Mouse (Mus musculus) hindlimb bud, embryonic 11.5 days (tissue): Measurements from ENCODE around the gene Tesk2.
"Not testable (repeated sequence)": the region's sequence is repeated elsewhere in the genome, so short reads cannot be mapped to it uniquely, and the experiment has no call there.

ENCODE experiments used
- DNase-seq: peaks from one replicate; pipeline ENCODE4 v3.0.0-alpha.2; 2012; ENCODE audit warnings: low read depth, low spot score; ENCODE audit errors: extremely low spot score

The Tesk2 gene

DNA sequence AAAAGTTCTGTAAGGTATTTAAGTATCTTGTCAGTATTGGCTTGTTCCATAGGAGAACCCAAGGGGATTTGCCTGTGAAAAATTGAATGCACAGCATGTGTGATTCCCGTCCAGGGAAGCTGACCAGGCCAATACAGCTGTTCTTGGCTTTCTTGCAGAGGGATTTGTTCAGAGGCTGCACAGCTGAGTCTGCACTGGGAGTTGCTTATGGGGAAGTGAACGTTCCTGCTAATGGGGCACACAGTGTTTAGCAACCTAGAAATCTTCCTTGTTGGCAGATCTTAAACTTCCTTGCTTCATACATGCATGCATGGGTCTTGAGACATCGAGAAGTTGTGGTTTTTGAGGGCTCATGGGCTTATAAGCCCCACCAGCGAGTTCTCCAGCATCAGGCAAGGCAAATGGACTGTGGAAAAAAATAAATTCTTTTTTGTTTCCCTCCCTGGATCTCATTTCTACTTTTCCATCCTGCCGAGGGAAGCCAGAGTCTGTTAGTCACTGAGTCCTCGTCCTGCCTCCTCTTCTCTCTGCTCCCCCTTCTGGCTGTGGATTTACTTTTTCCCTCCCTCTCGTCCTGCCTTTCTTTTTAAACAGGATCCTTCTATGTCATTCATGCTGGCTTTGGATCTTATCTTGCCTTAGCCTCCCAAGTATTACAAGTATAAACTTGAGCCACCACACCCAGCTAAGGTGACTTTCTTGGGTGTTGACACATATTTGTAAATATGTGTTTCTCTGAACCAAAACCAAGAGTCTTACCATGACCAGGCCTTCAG lies 67.4 kb downstream of the Tesk2 start:
- no peak for DNase-seq

DNA sequence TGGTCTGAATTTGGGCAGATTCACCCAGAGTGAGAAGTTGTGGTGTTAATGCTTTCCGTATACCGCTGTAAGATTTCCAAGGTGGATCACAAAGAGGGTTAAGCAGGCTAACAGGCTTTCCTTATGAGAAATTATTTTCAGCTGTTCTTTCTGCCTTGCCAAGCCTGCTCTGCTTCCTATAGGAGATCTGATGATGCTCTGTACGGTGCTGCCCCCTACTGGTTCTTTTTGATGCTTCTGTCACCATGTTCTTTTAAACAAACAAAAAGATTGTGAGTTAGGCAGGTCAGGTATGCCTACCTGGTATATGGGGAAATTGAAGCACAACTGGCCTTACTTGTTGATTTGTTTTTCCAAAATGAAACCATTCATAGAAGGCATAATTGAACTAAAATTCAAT lies 68.2 kb downstream of the Tesk2 start:
- DNase-seq = peak; percentile 75

DNA sequence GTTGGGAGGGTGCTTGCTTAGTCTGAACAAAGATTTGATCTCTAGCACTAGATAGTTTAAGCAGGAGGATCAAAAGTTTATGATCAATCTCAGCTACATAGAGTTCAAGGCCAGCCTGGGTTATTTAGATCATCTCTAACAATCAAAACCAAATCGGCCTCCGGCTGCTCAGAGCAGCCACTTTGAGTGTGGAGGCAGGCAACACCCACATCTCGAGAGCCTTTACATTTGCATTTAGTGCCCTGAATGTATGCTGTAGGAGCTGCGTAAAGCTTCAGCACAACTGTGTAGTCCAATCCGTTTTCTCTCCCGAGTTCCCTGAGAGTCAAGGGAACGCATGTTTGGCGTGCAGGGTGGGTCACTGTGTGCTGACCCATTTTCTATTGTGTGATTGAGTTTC lies 71.7 kb downstream of the Tesk2 start:
- no peak for DNase-seq

DNA sequence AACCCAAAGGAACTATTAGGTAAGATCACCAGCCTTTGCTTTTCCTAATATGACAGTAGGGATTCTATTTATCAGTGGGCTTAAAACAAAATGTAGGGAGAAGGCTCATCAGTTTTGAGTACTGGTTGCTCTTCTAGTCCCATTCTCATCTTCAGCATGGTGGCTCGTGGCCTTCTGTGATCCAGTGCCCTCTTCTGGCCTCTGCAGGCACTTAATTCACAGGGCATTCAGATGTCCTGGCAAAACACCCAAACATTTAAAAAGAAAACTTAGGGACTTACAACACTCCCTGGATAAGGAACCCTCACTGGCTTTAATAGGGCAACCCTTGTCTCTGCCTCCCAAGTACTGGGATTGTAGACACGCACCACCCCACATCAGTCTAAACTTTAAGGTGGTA lies 73.5 kb downstream of the Tesk2 start:
- DNase-seq = no peak

DNA sequence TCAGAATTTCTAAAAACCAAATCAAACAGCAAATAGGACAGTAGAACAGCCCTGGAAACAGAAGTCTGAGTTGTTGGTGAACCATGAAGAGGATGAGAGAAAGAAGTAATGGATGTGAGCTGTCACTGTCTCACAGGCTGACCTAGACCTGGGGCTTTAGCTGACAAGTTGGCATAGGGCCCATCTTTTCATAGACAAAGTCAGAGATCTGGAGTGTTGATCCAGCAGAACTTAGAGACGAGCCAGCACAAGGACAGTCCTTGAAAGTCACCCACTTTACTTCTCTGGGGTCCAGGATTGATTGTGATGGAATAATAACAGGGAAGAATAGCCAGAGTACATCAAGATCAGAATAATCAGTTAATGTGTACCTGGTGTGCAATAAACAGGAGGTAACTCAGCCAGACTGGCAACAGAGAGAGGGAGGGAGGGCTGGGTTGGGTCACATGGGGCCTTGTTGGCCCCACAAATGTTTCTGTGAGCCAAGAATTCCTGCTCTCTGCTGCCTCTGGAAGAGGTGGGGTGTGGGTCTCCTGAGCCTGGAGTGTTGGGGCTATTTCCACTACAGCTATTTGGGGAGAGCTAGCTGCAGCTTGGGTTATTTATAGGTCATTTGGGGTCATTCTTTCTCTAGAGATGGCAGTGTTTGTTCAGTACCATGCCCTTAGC lies 75.8 kb downstream of the Tesk2 start:
- DNase-seq = no peak

DNA sequence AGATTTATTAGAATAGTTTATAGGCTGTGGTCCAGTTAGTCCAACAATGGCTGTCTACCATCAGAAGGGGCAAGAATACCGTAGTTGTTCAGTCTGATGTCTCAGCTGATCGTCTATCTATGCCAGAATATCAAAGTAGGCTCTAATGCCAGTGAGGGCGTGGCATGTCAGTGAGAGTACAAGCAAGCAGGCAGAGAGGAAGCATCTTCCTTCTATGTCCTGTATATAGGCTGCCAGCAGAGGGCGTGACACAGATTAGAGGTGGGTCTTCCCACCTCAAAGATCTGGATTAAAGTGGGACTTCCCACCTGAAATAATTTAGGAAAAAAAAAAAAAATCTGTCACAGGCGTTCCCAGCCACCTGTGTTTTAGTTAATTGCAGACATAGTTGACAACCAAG lies 79.2 kb downstream of the Tesk2 start:
- no peak for DNase-seq

DNA sequence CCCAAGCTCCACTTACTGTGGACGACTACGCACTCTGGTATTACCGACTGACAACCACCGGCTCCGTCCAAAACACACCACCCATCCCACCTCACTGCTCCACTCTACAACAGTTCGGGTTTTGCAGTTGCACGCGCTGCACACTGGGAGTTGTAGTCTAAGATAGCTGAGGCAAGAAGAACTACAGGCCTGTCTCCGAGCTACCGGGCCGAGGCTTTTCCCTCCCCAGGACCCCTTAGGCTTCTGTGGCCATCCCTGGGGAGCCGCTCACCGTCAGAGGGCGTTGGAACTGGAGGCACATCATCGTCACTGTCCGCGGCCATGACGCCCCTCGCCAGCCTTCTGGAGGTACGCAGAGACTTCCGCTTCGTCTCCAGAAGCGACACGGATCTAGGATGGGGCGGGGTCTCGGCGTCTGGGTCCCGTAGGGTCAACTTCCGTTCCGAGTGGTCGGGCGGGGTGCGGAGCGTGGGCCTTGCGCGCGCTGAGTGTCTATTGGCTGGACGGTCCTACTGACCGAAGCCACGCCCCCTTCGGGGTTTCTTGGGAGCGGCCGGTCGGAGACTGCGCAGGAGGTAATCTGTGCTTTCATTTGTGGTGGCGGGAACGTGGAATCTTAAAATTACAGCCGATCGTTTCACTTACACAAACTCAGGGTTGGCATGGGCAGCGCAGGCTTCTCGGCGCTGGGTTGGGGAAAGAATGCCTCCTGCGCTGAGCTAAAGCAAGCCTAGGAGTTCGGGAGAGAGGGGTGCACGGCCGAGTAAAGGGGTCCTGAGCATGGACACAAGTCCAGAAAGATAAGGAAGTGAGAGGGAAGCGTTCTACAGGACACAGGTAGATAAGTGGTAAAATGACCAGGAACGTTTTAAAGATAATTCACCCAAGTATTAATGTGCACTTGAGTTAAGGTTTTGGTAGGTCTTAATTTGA lies 86.7 kb downstream of the Tesk2 start, which contains the start of the genes Toe1 and Mutyh:
Toe1 (minus strand) TSS at position 444 of the 933 bp plus-strand sequence.
Mutyh (plus strand) TSS at position 527 of the 933 bp plus-strand sequence.
- peak; percentile 83 for DNase-seq

DNA sequence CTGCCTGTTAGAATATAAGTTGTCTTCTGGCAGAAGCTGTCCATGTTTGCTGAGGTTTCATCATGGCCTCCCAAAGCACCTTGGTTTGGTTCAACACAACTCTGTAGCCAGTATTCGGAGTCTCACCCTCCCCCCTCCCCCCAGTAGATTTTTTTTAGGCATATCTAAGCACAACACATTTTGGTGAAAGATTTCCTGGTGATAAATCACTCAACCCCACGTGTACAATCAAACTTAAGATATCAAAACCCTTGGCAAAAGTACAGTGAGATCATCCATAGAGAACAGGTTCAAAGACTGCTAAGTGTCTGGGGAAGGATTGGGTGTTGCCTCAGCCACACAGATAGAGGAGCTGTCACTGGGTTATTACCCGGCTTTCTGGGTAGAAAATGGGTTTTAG lies 90.3 kb downstream of the Tesk2 start:
- DNase-seq = no peak

DNA sequence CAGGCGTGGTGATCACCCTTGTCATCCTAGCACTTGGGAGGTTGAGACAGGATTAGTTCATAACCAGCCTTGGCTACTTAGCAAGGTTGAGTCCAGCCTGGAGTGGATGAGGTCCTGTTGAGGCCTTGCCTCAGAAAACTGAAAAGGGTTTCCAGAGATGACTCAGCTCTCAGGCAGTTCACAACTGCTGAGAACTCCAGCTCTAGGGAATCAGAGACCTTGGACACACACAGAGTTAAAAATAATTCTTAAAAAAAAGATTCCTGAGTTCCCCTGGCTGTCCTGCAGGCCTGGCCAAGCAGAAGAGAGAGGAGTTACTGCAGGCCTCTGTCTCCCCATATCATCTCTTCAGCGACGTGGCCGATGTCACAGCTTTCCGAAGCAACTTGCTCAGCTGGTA lies 94.5 kb downstream of the Tesk2 start:
- no peak for DNase-seq

DNA sequence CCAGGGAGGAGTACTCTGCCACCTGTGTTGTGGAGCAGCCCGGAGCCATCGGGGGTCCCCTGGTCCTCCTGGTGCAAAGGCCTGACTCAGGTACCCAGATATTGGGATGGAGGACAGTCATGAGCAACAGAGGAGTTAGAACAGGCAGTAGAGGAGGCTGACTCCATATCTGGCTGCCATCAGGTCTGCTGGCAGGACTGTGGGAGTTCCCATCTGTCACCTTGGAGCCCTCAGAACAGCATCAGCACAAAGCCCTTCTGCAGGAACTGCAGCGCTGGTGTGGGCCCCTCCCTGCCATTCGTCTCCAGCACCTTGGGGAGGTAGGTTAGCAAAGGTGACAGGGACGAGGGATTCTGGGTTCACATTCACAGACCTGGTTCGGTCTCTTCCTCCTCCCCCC lies 96.7 kb downstream of the Tesk2 start:
- DNase-seq = no peak

DNA sequence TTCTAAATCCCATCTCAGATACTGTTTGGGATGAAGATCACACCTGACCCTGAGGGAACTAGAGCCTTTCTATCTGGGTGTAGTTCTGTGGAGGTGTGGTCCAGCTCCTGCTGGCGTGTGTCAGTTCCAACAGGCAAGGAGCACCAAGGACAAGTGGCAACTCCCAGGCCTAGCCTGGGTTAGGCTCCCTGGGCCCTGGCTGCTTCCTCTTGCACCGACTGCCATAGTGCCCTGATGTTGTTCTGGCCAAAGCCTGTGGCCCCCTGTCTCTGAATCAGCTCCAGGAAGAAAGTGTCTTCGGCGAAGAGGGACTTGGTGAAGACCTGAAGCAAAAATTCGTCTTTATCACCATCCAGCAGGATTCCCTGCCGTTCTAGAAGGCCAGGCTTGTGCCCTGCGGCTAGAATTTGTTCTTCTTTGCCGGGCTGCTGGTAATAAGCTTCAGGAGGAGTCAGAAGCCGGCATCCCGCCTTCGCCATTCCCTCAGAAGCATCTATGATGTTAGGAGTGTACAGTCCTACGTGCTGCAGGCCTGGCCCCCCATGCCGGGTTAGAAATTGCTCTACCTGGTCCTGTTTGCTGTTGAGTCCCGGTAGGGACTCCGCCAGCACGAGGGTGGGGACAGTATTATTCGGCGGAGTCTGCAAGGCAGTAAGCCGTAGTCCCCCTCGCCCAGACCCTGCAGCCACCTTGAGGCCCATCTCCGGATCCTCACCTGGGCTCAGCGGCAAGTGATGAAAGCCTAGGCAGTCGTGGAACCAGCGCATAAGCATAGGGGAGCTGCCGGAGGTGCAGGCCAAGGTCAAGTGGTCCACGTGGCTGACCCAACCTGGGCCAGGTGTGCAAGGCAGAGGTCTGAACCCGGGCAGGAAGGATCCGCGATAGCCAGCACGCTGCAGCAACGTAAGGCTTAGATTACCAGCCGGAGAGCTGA lies 99.5 kb downstream of the Tesk2 start:
- DNase-seq = no peak

DNA sequence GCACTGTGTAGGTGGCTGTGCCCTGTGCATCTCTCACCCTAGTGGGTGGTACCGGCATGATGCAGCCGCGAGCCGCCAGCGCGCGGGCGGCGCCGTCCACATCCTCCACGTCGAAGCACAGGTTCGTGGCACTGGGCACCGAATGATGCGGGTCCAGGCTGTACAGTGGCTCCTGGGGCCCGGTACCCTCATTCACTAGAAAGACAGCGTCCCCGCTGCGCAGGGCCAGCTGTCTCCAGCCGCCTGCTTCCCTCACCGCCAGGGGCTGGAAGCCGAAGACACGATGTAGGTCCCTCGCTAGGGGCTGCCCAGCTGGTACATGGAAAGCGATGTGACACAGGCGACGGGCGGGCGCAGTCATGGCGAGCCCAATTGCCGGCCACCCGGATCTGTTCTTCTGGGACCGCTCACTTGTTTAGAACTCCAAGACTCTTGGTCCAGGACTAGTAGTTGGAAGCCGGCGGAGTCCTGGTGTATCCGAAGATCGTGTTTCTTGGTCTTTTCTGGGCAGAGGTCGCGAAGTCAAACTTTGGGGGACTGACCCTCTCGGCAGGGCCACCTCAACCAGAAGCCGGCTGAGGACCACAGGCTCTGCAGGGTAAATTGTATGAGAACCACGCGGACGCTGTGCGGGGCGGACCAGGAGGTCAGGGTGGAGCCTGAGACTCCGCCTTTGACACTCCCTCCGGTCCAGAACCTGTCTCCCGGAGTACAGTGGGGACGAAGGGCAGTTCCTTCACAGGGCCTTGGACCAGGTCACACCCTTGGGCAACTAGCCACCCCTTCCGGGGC lies 100.3 kb downstream of the Tesk2 start:
- DNase-seq = no peak

DNA sequence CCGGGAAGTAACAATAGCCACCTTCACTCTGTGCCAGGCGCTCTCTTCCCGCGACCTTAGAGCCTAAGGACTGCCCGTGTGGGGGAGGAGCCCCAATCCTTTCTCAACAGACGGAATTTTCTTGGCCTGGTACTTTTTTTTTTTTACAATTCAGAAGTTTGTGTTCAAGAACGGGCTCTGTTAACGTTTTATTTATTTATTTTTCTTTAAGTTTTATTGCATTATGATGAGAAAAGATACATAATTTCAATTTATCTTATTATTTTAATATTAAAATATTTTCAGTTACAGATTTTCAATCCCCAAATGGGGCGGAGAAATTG lies 100.9 kb downstream of the Tesk2 start, which contains the start of gene Hpdl:
Hpdl (minus strand) TSS at position 14 of the 323 bp plus-strand sequence.
- DNase-seq = no peak

DNA sequence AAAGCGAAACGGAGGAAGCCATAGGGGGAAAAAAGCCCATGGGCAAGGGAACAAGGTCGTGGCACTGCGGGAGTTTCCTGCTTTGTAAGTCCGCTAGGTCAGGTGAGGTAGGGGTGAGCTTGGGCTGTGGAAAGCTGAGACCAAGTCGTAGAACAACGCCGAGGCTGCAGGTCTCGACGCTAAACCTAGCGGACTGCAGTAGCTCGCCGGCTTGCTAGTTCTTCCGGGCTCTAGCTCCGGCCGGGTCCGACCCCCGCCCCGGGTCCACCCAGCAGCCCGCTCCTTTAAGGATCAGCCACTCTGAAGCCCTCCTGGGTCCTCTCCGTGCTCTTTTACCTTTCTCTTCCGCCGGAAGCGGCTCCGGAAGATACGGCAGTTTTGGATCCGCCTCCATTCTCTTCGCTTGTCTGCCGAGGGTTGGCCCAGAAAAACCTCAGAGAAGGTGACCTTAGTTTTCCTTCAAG lies 103.8 kb downstream of the Tesk2 start:
- DNase-seq = no peak

DNA sequence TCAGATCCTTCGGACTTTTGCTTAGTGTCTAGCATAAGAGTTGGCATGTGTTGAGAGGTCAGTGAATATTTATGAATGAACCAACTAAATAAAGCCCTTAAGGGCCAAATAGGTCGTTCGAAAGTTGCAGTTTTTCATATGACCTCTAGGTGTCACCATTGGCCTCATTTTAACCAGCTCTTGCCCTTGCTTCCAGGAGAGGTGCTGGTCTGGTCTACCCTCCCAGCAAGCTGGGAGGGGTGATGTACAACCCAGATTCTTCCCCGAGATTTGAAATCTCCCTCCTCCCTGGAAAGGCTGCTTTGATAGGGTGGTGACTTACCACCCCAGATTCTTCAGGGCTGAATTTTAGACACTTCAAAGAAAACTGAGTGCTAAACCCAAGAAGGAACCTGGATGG lies 107.1 kb downstream of the Tesk2 start:
- DNase-seq = peak; percentile 89

DNA sequence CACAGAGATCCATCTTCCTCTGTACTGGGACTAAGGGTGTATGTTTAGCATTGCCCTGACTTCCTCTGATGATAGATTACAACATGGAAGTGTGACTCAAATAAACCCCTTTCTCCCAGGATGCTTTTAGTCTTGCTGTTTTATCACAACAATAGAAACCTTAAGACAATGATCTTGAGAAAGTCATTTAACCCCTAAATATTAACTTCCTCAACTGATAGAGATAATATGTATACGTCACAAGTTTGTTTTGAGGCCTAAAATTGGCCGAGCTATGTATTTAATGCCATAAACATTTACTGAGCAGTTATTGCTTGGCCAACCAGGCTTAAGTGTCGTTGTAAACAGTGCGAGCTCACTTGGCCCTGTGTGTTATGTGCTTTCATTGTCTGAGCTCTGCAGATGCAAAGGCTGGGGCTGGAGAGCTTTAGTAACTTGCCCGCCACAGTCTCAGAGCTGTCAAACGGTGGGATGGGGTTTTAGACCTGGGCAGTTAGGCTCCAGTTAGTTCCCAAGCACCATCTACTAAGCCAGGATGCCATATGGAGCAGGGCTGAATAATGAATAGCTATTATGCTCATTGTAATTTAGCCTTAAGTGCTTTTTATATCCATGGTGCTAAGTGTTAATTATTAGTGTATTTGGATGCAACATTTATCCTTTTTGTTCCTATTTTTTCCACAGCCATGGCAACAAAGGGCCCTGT lies 108.8 kb downstream of the Tesk2 start:
- no peak for DNase-seq

DNA sequence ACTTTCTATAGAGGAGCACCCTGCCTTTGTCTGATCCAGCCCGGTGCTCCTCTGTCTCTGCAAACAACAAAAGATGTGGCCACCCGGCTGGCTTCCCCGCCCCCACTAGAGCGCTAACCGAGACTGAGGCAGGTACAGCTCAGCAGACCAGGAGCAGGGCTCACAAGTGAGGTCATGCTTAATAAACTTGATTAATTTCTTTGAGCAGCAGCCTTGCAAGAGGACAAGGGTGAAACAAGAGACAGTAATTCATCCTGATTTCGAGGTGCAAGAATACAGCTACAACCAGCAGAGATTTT lies 109.3 kb downstream of the Tesk2 start:
- DNase-seq = no peak

DNA sequence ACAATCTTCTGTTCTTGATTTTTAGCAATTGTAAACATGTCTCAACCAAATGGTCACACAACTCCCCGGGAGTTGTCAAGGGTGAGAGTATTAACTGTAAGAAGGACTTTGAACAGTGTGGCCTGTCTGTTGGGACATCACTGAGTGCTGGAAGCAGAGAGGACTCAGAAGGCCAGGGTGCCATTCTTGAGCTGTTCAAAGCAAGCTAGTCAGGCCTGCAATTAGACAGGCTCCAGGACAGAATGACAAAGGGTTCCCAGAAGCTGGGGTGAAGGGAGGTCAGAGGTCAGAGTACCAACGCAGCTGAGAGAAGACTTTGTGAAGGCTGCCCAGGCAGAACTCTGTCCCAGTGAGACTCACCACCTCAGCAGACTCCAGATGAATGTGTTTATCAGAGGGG lies 118.3 kb downstream of the Tesk2 start:
- no peak for DNase-seq

DNA sequence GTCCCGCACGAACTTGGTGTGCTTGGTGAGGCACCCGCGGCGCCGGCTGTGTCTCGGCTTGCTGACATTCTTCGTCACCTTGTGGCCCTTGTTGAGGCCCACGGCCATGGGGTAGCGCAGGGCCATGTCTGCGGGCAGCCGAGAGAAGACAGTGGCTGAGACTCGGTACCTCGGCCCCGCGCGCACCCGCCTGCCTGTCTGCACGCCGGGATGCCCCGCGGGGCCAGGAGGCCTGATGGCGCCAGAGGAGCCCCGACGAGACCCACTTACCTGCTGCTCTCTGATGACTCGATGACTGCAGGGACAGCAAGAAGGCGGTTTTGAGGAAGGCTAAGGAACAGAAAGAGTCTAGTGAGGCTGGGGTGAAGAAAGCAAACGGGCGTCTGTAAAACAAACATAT lies 119.3 kb downstream of the Tesk2 start:
- DNase-seq = not testable (repeated sequence)
